Mouse (Mus musculus) C2C12 (cell line): ENCODE measurements around the gene Fastk.

Source experiments
- CTCF ChIP-seq: IDR thresholded peaks from one replicate; pipeline ENCODE4 v1.5.1; 2011; ENCODE audit not compliant: control insufficient read depth, insufficient read depth, insufficient read length
- FOSL1 ChIP-seq: IDR thresholded peaks from one replicate; pipeline ENCODE4 v1.8.0; 2011; ENCODE audit warnings: mild to moderate bottlenecking, low read length; ENCODE audit not compliant: poor library complexity, insufficient read depth, severe bottlenecking
- MAX ChIP-seq: IDR thresholded peaks from one replicate; pipeline ENCODE4 v1.6.1; 2011; ENCODE audit warnings: mild to moderate bottlenecking, control low read depth
- MYOD1 ChIP-seq: IDR thresholded peaks from one replicate; pipeline ENCODE4 v1.6.1; 2011; ENCODE audit warnings: low read depth; ENCODE audit not compliant: control insufficient read depth, insufficient read length
- MYOG ChIP-seq: IDR thresholded peaks from one replicate; pipeline ENCODE4 v1.6.1; 2011; ENCODE audit not compliant: control insufficient read depth, insufficient read length; ENCODE audit errors: extremely low read depth
- USF1 ChIP-seq: IDR thresholded peaks from one replicate; pipeline ENCODE4 v1.6.1; 2011; ENCODE audit warnings: low read depth, mild to moderate bottlenecking, control low read depth, moderate library complexity

DNA sequence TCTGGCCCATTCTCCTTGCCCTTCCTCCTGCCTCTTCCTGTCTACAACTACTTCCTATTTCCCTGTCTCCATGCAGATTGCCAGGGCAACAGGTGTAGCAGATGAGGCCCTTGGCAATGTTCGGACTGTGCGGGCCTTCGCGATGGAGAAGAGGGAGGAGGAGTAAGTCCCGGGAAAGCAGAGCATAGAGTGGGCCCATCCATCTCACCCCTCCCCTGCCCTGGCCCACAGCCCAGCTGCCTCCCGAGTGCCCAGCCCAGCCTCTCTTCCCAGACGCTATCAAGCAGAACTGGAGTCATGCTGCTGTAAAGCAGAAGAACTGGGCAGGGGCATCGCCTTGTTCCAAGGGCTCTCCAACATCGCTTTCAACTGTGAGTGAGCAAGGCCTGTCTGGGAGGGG, 43.1 kb downstream of the Fastk start:
- TF ChIP-seq USF1, result no peak
- no peak for TF ChIP-seq MYOG
- no peak for TF ChIP-seq MYOD1
- TF ChIP-seq CTCF, result no peak
- no peak for TF ChIP-seq FOSL1
- no peak for TF ChIP-seq MAX
